Mouse (Mus musculus) CH12F3 (cell line): ENCODE measurements around the gene Eif4e3.

Experiments
- in situ Hi-C: fragments of 300-500 bp; cut with MboI; formaldehyde crosslinking; loops from 2 replicates; pipeline ENCODE4 v1.14.3; 2020; ENCODE audit warnings: low sequenced_read_pairs

Gene Eif4e3

DNA sequence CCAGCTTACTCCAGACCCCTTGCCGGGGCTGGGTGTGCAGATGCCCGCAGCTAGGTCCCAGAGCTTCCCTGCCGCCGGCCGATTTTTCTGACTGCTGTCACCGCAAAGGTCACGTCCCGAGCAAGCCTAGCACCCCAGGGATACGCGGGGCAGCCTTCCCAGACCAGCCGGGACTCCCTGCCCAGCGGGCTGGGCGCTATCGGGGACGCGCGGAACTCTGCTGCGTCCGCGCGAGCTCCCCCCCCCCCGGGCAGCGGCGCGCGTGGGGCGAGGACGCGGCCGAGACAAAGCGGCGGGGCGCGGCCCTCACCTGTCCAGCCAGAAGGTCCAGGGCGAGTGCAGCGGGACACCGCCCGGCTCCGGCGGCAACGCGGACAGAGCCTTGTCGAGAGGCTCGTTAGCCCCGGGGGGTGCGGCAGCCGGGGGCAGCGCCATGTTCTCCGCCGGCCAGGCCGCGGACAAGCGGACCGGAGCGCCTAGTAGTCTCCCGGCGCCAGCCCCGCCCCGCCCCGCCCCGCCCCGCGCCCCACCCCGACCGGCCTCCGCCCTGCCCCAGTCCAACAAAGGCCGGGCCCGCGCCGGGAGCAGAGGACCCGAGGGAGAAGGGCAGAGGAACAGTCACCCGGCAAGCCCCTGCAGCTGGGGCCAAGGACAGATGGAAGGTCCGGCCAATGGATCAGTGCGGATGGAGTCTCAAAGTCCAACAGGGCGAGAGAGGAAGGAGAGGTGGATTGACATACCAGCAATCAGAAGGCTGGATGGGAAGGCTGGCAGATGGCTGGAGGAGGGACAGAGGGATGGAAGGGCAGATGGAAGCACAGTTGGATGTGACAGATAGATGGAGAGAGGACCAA lies at the start of gene Eif4e3, which contains the start of gene Gm20696:
TSS of gene Eif4e3 (minus strand) at position 454 of the 854 bp plus-strand sequence.
TSS of gene Gm20696 (minus strand) at position 480 of the 854 bp plus-strand sequence.
- in situ Hi-C loops: no loop called here

DNA sequence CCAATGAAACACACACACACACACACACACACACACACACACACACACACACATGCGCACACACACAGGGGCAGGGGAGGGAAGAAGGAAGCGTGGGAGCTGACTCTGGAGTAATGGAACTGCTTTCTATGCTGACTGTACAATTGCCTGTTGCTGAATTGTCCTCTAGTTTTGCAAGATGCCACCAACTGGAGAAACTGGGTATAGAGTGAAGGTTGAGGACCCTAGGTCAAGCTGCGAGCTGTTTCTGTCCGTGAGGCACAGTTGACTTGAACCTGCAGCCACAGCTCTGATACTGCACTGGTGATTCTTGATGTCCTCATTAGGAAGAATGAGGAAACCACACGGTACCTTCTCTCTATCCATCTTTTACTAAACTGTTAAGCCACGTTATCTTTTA lies 49.3 kb upstream of the Eif4e3 start:
- in situ Hi-C loops: no loop called here

DNA sequence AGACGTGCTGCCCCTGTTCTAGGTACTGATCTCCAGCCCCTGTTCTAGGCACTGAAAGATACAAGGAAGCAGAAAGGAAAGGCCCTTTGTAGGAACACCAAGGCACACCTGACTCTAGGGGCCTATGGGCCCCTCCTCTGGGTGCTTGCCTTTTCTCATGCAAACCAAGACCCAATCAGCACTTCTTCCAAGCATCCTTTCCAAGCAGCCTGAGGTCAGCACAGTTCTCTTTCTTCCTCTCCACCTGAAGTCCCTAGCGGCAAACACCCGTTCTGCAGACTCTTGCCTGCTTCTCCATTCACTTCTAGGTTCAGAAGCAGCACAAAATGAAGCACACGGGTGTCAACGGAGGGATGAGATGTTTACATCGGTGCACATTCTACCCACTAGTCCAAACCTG lies 48.6 kb upstream of the Eif4e3 start:
- in situ Hi-C loops: no loop called here

DNA sequence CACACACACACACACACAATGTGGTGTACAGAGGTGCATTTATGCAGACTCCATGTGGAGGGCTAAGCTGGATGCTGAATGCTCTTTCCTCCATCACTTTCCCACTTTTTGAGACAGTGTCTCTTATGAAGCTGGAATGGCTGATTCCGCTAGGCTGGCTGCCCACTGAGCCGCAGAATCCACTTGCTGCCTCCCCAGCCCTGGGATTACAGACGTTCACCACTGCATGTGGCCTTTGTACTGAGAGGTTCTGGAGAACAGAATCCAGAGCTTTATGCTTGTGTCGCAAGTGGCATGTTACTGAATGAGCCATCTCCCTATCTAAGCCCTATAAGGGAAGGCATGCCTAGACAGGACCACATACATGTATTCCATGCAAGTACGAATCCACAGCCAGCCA lies 46.7 kb upstream of the Eif4e3 start:
- in situ Hi-C loops: no loop called here

DNA sequence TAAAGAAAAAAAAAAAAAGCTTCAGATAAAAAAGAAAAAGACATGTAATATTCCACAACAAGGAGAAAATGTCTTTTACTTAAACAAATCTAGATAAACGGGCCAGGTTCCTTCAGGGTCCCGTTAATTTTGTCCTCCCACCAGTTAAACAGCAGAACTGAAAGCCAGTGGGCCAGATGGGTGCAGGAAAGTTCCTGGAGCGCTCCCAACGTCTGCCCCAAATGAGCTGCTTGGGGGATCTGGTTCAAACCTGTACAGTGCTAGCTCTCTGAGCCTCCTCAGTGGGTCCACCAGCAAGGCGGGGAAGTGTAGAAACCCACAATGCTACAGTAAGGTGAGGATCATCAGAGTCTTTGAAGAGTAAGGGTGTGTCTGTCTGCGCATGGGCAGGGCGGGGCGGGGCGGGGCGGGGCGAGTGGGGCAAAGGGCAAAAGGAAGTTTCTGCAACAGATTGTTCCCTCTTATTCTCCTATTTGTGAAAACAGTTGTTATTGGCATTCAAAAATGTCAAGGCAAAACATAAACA lies 45.1 kb upstream of the Eif4e3 start:
- in situ Hi-C loops: no loop called here

DNA sequence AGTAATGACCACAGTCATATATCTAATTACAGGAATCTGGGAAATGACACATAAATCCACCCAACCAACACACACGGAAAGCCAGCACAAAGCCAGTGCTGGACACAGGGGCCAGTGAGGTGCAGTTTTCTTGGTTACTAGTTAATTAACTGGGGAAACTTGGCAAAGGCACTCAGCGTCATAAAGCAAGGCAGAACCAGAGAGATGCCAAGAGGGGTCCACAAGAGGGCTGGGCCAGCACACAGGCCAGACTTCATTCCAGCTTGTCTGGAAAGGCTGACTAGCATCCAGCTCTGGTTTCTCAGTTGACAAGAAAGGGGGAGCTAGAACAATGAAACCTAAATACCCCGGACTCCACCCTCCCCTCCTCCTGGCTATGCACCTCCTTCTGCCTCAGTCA lies 33.9 kb upstream of the Eif4e3 start:
- in situ Hi-C loops: no loop called here

DNA sequence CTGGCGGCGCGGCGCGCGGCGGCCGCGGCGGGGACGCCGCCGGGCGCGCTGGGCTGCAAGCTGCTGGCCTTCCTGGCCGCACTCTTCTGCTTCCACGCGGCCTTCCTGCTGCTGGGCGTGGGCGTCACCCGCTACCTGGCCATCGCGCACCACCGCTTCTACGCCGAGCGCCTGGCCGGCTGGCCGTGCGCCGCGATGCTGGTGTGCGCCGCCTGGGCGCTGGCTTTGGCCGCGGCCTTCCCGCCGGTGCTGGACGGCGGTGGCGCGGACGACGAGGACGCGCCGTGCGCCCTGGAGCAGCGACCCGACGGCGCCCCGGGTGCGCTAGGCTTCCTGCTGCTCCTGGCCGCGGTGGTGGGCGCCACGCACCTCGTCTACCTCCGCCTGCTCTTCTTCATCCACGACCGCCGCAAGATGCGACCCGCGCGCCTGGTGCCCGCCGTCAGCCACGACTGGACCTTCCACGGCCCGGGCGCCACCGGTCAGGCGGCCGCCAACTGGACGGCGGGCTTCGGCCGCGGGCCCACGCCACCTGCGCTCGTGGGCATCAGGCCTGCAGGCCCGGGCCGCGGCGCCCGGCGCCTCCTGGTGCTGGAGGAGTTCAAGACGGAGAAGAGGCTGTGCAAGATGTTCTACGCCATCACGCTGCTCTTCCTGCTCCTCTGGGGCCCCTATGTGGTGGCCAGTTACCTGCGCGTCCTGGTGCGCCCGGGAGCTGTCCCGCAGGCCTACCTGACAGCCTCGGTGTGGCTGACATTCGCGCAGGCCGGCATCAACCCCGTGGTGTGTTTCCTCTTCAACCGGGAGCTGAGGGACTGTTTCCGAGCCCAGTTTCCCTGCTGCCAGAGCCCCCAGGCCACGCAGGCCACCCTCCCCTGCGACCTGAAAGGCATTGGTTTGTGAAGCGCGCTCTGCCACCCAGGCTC lies 26.6 kb upstream of the Eif4e3 start:
- in situ Hi-C loops: no loop called here

DNA sequence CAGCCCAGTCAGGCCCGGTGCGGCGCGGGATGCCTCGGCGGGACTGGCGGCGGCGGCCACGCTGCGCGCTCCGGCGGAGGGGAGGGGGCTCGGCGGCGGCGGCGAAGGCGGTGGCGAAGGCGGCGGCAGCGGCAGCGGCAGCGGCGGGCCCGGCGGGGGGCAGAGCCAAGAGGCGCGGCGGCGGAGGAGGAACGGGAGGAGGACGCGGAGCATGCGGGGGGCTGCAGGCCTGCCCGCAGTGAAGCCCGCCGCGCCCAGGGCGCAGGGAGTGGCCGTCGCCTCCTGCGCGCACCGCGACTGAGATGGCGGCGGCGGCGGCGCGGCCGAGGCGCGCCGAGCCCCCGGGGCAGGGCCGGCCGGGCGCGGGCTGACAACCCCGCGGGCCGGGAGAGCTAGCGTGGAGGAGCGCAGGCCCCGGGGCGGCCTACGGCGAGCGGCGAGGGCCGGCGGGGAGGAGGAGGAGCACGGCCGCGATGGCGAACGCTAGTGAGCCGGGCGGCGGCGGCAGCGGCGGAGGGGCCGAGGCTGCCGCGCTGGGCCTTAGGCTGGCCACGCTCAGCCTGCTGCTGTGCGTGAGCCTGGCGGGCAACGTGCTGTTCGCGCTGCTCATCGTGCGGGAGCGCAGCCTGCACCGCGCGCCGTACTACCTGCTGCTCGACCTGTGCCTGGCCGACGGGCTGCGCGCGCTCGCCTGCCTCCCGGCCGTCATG lies 25.8 kb upstream of the Eif4e3 start, which contains the start of gene Gpr27:
TSS of gene Gpr27 (plus strand) at position 474 of the 710 bp plus-strand sequence.
- in situ Hi-C loops: no loop called here

DNA sequence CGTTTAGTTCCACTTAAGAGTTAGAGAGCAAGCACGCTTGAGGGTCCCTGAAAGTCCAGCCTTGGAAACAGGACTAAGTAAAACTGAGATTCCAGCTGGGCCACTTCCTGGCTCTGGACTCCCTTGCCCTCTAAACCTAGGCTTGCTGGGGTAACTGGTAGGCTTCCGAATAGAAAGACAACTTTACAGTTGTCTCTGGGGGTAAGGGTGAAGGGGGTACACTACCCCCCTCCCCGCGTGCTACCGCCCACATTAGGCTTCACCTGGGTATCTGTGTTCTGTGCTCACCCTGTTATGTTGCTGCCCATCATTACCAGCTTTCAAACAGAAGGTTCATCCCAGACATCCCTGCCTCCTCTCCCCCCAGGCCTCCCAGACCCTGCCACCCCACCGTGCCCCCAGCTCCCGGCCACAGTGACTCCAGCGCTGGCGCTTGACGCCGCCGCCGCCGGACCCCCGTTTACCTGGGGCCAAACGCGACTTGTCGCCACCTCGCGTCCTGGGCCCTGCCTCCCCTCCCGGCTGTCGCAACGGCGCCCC lies 25.2 kb upstream of the Eif4e3 start:
- in situ Hi-C loops: no loop called here

DNA sequence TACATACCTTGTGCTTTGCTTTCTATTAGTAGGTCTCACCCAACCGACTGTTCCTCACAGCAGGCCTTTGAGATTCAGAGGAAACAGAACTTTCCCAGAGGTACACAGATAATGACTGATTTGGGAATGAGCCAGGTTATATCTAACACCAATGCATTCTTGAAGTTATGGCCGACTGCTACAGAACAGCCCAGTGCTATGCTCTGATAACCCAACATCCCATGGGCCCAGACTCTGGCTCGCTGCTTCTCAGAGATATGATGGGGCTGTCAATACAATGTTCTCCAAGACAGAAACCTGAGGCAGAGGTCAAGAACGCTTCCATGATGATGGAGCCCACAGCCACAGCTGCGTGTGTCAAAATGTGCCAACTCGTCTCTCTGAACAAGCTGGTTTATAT lies 21.9 kb upstream of the Eif4e3 start:
- in situ Hi-C loops: no loop called here

DNA sequence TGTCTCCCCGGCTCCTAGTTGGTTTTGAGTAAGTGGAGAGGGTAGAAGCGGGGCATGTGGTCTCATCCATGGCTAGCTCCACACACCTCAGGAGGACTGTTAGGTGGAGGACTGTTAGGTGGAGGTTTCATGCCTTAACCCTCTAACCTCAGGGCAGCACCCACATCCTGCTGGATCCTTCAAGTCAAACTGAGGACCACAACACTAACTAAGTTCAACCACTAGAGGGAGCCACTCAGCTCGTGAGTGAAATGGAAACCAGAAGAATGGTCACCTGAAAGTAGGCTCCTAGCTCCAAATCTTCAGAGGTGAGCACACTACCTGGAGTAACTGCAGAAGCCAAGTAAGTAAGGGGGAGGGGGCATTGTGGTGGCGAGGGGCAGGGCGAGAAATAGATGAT lies 18.3 kb upstream of the Eif4e3 start:
- in situ Hi-C loops: no loop called here

DNA sequence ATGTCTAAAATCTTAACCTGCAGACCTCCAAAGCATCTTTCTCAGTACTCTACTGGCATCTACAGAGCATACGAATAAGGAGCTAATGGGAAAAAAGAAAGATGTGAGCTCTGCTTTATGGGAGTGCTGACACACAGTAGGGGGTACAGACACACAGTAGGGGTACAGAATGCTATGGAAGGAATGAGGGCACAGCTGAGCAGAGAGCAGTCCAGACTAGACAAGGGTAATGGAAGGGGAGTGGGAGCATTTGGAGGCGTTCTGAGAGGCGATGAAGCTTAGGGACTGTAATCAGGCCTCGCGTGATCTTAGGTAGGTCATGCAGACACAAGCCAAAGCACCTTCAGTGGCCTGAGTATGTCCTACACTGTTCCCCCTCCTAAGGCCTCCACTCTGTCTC lies 17.4 kb upstream of the Eif4e3 start:
- in situ Hi-C loops: no loop called here

DNA sequence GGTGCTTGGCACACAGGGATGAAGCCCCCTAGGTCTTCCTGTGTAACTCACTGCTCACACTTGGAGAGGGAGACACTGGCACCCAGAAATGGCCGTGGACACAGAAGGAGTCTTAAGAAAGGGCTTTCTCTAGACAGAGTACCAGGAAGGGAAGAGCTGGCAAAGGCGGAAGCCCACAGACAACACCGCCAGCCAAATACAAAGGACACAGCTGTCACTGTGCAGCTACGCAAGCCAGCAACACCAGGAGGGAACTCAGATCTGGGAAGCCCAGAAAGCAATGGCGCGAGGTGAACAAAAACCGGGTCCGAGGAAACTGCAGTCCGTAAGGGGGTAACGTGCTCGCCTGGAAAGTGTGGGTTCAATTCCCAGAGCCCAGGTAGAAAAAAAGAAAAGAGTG lies 11.5 kb upstream of the Eif4e3 start:
- in situ Hi-C loops: no loop called here

DNA sequence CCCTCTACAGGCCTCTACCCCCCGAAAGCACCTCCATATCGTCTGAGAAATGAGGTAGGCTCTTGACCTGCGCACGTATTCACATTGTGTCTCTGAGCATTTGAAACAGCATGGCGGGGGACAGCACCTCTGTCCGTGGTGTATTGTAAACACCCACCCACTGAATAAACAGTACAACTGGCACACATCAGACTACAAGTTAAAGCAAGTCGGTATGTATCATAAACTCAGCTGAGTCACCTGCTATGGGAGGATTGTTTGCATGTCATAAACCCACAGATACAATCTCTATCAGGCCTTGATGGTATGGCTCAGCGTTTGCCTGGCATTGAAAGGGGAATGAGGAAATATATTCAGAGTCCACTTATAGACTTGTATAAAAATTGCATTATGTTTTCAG lies 10.8 kb upstream of the Eif4e3 start:
- in situ Hi-C loops: no loop called here

DNA sequence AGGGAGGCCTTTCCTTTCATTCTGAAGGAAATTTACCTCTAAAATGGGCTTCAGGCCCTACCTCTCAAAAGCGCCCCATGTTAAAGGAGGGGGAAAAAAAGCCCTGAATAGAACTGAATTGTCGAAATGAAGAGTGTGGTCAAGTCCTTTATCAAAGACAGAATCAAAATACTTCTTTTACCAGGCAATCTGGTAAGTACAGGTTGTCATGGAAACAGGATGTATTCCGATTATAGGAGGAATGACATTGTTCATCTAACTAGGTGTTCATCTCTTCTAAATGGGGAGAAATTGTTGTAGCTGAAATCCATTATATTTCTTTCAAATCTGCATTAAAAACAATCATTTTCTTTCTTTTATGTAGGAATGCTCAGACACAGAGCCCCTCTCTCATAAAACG lies 7.9 kb upstream of the Eif4e3 start:
- in situ Hi-C loops: no loop called here

DNA sequence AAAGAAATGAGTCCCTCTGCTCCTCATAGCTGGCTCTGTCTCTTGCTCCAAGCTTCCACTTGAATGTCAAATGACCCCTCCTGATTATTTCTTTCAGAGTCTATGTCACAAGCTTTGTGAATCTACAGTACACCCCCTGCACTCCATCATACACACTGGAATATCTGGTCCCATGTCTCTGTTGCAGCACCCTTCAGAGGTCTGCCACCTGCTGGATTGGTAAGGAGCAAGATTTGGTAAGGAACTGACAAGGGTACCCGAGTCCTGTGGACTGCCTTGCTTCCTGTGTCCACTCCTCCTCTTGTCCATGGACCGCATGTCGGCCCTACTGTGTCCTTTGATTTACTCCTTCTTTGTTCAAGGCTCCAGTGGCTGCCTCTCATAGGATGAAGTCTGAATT lies 5.2 kb upstream of the Eif4e3 start:
- in situ Hi-C loops: no loop called here

DNA sequence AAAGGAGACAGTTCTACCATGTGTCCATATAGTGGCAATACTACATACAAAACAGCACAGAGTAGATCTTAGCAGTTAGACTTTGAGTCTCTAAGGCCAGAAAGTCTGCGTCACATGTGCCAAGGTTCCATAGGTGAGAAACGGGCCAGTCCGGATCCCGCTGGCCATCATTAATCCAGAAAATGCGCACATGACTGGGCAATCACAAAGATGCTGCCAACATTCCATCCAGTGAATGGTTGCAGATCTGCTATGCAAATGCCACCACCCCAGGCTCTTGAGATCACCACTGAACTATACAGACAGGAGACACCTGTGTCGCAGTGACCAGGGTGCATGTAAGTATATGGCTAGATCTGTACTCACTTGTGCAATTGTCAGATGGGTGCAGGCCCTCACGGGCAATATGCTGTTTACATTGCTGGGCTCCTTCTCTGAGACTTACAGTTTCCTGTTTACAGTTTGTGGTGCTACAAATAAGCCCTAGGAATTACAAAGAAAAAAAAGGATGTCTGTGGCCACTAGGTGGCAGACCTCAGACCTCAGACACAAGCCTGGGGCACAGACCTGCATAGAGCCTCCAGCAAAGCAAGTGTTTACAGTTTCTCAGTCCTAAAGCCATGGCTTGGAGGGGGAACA lies 4.0 kb upstream of the Eif4e3 start:
- in situ Hi-C loops: no loop called here

DNA sequence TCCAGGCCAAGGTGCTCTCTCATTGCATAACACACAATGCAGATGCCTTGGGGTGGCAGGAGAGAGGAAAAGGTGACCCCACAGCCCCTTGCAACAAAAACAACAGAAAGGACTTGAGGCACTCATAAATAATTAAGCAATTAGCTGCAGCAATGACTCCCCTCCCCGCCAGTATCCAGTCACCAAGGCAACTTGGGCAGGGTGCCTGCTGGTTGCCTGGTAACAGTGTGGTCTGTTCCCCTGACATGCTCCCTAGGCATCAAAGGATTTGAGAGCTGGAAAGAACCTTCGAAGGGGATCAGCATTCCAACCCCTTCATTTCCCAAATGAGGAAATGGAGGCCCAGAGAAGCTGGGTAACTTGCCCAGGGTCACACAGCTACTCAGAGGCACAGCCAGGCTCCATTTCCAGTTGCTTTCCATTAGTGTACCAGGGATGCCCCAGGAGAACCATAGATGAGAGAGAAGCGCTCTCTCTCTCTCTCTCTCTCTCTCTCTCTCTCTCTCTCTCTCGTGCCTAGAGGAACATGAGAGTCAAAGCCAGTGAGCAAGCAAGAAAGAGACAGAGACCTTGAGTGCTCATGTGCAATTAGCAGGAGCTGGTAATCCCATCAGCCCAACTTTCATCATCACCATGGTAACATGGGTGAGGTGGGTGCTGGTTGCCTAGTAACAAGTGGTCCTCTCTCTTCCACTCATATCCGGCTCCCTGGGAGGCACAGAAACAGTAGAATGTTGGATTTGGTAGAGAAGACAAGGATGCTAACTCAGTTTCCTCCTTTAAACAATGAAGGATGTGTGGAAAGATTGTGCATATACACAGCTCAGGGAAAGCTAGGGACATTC lies 3.1 kb upstream of the Eif4e3 start:
- in situ Hi-C loops: no loop called here

DNA sequence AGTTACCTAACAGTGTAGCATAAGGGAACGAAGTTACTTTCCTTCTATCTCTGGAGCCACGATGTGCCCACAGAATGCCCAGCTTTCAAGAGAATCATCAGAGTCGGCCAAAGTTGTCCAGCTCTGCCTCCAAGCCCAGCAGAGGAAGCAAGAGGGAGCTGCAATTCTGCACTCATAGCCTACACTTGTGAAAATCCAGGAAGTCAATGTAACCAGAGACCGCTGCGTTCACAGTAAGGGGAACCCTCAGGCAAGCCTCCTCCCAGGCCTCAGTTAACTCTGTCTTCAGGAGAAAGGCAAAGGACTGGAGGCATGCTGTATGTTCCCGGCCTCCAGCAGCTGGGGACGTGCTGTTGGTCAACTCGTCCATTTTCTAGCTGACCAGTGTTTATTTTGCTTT lies 719 bp upstream of the Eif4e3 start:
- in situ Hi-C loops: no loop called here
